12 mouse cellular contexts compared by ENCODE assay signal in genomic region chr11:62298883-62299282, GRCm38 (mm10). TPM values are rescaled to one million over a fixed set of nuclear protein-coding genes. Genes with fewer than 3 reads are reported as not detected.
"Had no signal": no experiment of that assay in that cellular context is flagged by ENCODE, and none has a peak within 500 bp of the region (broad histone marks: within the 10 kb centered on the region; RNA-seq: fewer than 3 reads in every experiment).

No protein-coding gene starts in this region.

- ATAC-seq: midbrain, embryonic 16.5 days had no signal

- DNase-seq: lung, adult 18-20 months; lung, embryonic 14.5 days; lung, postnatal 10 days; lung, postnatal 4 days; midbrain, embryonic 14.5 days; right cerebral cortex, postnatal 14 days; spleen, adult 18-20 months; thymus, adult 18-20 months; thymus, postnatal 14 days; thymus, postnatal 36 days had no signal

RNA-seq across cellular contexts. Expression of gene Adora2b, which starts 50.1 kb away (rescaled TPM):
- total RNA-seq: megakaryocyte-erythroid progenitor cell, adult 5-6 weeks had no signal
